Mouse (Mus musculus): Measurements from ENCODE around the gene Cdk15.

Cdk15 gene

GRCm38 (mm10) chr1:59256751-59257231, at the start of gene Cdk15:
Cdk15 (plus strand) TSS chr1:59256906.
- DNase-seq, result no peak

- DNase-seq, result no peak
Measured at GRCm38 (mm10) chr1:59208331-59208730, 48.4 kb upstream of the Cdk15 start.

DNA sequence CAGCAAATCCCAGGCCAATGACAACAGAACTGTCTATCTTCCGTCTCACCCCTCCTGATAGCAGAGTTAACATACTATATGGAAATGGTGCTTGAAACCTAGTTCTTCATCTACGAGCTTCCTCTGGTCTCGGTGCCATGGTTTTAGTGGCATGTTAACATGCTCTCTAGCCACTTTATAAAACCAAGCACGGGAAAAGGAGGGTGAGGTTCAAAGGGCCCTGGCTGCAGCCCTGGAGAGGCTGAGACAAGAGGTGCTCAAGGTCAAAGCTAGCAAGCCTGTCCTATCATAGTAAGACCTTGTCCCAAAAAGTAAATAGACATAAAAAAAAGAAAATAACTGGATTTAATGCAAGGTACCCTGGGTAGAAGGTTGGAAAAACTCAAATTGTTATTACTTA, 45.1 kb upstream of the Cdk15 start:
- DNase-seq, result no peak

DNA sequence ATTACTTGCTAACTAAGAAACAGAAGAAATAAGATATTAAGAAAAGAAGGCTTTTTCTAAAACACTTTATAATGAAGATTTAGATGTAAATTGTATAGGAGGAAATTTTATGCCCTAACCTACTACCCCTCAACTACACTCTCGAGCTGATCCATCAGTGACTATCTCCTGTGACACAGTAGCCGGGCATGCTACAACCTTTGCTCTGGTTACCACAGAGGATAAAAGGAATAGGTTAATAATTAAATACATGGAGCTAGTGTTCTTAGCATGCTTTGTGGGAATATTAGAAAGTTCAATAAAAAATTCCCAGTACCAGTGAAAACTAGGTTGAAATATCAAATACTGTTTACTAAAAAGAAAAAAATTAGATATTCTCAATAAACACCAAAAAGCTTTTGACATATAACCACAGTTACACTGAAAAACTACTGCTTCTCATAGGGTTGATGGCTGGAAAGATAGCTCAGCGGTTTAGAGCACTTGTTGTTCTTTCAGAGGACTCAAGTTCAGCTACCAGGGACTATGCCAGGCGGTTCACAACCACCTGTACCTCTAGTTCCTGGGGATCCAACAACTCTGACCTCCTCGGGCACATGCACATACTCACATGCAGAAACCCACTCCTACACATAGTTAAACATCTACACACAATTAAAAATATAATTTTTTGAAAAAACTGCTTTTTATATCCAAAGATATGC, 44.5 kb upstream of the Cdk15 start:
- no peak for DNase-seq

- DNase-seq, result no peak
Measured at GRCm38 (mm10) chr1:59212951-59213350, 43.8 kb upstream of the Cdk15 start.

DNA sequence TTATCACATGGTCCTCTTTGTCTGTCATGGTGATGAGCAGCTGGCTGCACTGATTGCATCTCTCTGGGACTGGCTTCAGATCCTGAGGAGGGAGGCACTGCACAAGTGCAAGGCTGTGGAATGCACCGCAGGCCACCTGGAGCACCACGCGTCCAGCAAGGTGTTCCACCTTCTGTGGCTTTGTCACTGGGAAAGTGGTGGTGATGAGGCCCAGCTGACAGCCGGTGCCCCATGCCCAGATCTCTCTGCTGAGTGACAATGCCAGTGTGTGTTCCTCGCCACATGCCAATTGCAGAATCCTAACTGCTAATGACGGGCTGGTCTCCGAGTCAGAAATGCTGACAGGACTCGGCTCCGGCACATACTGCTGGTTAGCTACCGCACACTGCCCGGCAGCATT, 41.3 kb upstream of the Cdk15 start:
- DNase-seq, result no peak

DNA sequence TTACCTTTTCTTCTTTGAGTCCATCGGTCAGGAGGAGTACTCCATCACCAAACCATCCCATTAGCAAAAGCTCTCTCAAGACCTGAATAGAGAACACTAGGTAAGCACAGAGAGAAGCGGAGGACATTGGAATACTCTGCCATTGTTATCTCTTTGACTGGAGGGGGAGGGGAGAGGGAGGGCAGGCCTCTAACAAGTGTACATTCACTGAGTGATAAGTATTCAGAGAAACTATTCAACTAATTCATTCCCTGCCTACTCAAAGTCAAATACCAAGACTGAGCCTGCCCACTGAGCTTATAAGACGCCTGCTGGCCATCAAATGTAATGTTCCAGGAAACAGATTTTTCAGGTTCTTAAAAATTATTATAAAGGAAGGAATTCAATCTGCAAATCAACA, 36.3 kb upstream of the Cdk15 start:
- no peak for DNase-seq

DNA sequence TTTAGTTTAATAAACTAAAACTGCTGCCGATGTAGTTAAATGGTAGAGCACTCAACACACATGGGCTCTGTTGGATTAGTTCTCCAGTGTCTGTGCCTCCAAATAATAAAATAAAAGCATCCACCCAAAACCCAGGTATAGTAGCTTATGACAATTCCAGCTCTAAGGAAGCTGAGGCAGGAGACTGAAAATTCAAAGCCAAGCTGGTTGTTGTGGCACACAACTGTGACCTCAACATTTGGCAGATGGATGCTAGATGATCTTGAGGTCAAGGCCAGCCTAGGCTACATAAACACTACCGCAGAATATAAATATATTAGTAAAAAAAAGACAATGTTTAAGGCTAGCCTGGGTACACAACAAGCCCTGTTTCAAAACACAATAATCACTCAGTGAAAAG, 35.1 kb upstream of the Cdk15 start:
- DNase-seq, result no peak

- DNase-seq, result no peak
Measured at GRCm38 (mm10) chr1:59222101-59222825, 34.4 kb upstream of the Cdk15 start.

- no peak for DNase-seq
Measured at GRCm38 (mm10) chr1:59228552-59228951, 28.2 kb upstream of the Cdk15 start.

DNA sequence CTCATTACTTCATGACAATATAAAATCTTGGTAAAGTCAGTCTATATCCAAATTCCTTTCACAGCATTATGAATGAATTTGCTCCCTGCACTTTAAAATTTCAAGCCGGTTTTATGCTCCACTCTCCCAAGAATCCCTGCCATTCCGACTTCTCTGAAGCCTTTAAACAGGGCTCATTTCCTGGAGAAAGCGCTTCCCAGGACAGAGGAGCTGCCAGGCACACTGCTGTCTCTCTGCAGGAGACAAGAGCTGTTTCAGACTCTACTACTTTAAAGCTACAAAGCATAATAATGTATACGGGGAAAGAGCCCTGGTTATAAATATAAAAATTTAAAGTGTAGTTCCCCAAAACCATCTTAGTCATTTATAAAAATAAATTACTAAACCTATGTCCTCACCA, 27.5 kb upstream of the Cdk15 start:
- DNase-seq, result no peak

DNA sequence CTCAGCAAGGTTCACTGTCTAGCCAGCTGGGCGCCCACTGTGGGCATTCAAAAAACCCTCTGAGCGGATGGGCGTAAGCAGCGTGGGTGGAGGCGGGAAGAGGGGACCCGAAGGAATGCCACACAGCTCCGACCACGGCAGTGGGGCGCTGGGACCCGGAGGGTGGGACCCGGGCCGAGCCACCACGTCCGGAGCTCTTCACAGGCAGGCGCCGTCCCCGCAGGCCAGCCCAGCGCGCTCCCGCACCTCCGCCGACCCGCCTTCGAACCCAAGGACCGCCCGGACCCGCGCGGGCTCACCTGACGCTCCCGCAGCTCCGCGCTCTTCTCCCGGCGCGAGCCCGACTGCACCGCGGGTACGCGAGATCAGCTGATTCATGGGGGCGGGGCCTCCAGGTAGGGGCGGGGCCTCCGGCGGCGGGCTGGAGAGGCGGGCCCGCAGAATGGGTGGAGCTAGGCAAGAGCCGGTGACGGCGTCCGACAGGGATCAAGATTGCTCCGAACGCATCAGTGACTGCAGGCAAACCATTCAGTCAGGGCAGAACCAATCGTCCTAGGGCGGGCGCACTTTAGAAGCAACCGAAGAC, 19.8 kb upstream of the Cdk15 start, which contains the start of gene Als2:
Als2 (minus strand) TSS at position 376 of the 586 bp plus-strand sequence.
- peak; percentile 95 to 97 for DNase-seq

DNA sequence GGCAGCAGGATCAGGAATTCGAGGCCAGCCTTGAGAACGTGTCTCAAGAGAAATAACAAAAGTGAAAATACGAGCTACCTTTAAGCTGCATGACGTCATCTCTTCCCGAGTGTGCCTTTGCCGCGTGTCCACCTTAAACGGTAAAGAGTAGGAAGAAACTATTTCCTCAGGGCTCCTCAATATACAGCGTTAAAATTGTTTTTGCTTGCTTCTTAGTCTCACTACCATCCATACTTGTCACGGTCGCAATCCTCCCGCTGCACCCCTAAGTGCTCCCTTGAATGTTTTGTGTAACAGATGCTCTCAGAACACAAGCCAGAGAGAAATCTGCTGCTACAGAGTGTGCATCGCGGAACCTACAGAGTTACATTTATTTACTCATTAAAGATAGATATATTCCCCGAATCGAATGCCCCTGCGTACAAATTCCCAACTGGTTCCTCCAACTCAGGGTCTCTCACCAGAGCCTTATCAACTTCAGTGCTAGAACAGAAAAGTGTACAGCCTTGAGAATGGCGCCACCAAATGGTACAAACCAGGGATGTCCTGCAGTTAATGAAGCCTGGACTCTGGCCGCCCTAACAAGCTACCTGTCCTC, 19.0 kb upstream of the Cdk15 start:
- peak; percentile 44 to 65 for DNase-seq

DNA sequence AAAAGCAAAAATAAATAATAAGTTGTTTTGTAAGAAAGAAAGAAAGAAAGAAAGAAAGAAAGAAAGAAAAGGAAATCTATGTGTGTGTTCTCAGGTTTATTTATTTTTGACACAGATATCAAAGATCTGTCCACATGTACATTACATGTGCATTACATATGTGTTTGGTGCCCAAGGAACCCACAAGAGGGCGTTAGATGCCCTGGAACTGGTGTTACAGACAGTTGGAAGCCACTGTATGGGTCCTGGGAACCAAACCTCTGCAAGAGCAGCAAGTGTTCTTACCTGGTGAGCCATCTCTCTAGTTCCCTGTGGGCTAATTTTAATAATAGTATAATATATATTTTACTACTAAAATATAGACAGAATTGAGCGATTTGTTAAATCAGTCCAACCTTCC, 12.9 kb upstream of the Cdk15 start:
- DNase-seq, result no peak

- DNase-seq, result peak in 1 of 2 experiments; percentile 16
Measured at GRCm38 (mm10) chr1:59247602-59248001, 9.1 kb upstream of the Cdk15 start.

DNA sequence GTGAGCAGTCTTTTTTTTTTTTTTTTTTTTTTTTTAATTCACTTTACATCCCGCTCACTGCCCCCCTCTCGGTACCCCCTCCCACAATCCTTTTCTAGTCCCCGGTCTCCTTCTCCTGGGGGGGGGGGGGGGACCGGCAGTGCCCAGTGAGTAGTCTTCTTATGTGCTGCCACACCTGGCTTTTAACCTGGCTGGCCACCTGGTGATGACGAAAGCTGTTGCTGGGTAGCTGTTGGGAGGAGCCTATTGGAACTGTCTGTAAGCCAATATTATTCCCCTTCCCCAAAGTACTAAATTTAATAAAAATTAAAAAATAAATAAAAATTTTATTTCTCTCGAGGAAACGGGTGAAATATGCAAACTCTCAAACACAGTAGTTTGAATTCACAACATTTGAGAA, 3.9 kb upstream of the Cdk15 start:
- no peak for DNase-seq

- no peak for DNase-seq
Measured at GRCm38 (mm10) chr1:59253301-59253909, 3.3 kb upstream of the Cdk15 start.

- no peak for DNase-seq
Measured at GRCm38 (mm10) chr1:59257736-59258135, 1.0 kb downstream of the Cdk15 start.

- no peak for DNase-seq
Measured at GRCm38 (mm10) chr1:59268931-59269330, 12.2 kb downstream of the Cdk15 start.

DNA sequence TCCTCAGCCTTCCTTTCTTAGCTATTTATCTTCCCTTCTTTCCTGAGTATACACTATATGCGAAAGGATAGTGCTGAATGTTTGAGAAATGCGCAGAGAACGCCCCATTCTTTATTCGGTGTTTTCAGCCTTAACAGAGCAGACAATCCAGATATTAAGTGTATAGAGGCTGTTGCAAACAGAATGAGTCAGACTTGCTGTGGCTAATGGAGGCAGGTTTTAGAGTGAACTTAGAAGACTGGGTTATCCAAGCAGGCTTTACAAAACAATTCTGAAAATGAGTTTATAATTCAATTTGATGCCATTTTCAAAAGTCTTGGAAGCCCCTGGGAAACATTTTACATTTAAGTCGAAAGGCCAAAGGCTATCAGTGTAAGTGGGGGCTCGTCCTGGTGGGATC, 12.8 kb downstream of the Cdk15 start:
- no peak for DNase-seq

DNA sequence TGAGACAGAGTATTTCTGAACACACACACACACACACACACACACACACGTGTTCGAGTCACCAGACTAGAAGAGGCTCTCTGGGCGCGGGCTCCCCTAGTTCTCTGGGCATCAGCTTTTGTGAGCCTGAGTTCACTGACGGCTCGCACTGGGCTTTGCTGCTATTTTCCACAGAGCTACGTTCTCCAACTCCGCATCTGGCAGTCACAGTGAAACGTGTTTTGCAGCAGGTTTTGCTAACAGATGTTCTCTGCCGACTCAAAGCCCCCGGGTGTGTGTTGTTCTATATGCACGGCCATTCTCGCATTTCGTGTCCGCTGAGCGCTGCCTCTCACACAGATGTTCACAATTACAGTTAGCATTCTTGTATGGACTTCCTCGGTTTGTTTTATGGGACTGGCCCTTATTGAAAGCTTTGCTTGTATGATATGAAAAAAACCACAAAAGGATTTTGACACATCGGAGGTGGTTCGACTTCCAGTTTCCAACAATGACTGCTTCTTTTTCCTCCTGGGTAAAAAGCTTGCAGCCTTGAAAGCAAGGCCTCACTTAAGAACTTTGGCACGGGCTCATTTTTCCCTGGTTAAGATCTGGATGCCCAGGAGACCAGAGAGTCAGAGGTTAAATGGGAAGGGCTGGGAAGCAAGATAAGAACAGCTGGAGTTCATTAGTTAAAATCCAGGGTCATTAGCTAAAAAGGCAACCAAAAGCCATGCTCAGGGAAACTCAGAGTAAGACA, 13.4 kb downstream of the Cdk15 start:
- DNase-seq, result no peak

DNA sequence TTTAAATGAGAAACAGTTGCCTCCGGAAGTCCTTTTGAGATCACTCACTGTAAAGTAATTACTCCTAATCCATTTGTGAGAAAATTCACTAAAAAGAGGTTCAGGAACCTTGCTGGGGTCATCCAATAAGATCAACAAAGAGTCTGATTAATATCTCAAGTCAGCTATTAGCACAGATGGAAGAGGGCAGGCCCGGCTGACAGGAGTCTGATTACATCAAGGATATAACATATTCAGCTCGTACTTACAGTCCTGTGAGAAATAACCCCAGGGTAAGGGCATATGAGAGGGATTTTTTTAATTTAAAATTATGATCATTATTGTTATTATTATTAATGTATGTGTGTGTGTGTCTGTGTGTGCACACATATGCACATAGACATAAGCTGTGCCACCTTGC, 15.5 kb downstream of the Cdk15 start:
- no peak for DNase-seq
